Mouse (Mus musculus) embryonic facial prominence, embryonic 15.5 days (tissue): ENCODE data around the gene Erc2. TPM values are rescaled to one million over a fixed set of nuclear protein-coding genes. Genes with fewer than 3 reads are reported as not detected.

ENCODE experiments used
- ATAC-seq: fragments of 200-750 bp; cut with Nextera tagmentation; 2 replicates; pipeline ENCODE4 v1.8.0; 2017; ENCODE audit warnings: low read depth, moderate TSS enrichment; ENCODE audit not compliant: insufficient number of reproducible peaks, low FRiP score, low TSS enrichment
- H3K27ac ChIP-seq: fragments of 300-500 bp; sonication (generic); replicated peaks from 2 replicates; pipeline ENCODE4 v1.5.1; 2015; ENCODE audit warnings: mild to moderate bottlenecking, inconsistent platforms
- H3K27me3 ChIP-seq: fragments of 300-500 bp; sonication (generic); 2 replicates; pipeline ENCODE4 v1.6.1; 2015; ENCODE audit warnings: inconsistent platforms
- H3K36me3 ChIP-seq: fragments of 300-500 bp; sonication (generic); 2 replicates; pipeline ENCODE4 v1.6.1; 2015; ENCODE audit warnings: mild to moderate bottlenecking, inconsistent platforms
- H3K4me1 ChIP-seq: fragments of 300-500 bp; sonication (generic); 2 replicates; pipeline ENCODE4 v1.6.1; 2015; ENCODE audit warnings: inconsistent platforms
- H3K4me2 ChIP-seq: fragments of 300-500 bp; sonication (generic); replicated peaks from 2 replicates; pipeline ENCODE4 v1.6.1; 2015; ENCODE audit warnings: mild to moderate bottlenecking, inconsistent platforms
- H3K4me3 ChIP-seq: fragments of 300-500 bp; sonication (generic); replicated peaks from 2 replicates; pipeline ENCODE4 v1.5.1; 2015; ENCODE audit warnings: mild to moderate bottlenecking, inconsistent platforms
- H3K9ac ChIP-seq: fragments of 300-500 bp; sonication (generic); 2 replicates; pipeline ENCODE4 v1.6.1; 2015; ENCODE audit warnings: inconsistent platforms
- H3K9me3 ChIP-seq: fragments of 300-500 bp; sonication (generic); replicated peaks from 2 replicates; pipeline ENCODE4 v1.6.1; 2016; ENCODE audit warnings: inconsistent platforms
- WGBS: fragments of 180-500 bp; shearing (Covaris S2); methylation state at CpG from one replicate; pipeline ENCODE4 v1.1.7; 2015; 5-methylcytosine and 5-hydroxymethylcytosine counted together
- polyA plus RNA-seq: library from polyadenylated mRNA; unstranded; fragments of >200 nt; fragmentation: Nextera tagmentation; extraction: Ambion mirVana; gene quantifications from 2 replicates; pipeline ENCODE4 v1.2.1, GENCODE M21; 2015

Gene Erc2
- polyA plus RNA-seq, 1 experiment from 2014 or later: 7.1 TPM

DNA sequence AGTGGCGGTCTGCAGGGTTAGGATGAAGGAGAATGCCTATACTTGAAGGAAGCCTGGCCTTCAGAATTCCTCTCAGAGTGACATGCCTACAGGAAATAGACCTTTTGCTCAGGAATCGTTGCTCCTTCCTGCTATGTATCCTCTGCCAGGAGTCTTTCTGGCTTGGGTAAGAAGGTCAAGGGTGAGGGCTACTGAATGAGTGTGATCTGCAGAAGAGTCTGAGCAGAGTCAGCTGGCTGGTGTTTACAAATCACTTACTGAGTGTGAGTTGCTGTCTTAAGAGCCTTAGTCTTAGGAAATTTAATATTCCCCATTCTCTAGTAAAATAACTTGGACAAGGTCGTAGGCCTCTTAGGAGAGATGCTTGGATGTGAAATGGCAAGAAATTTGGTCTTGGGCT, 450.3 kb downstream of the Erc2 start:
- H3K4me3 ChIP-seq: no peak overlapping the region
- no peak overlapping the region for H3K4me2 ChIP-seq
- 85% methylated on average over 3 of the region's 3 CpGs for whole genome bisulfite sequencing
- H3K27me3 ChIP-seq: no peaks in the 10 kb centered on the region
- H3K9ac ChIP-seq: no peak overlapping the region
- no peaks in the 10 kb centered on the region for H3K9me3 ChIP-seq
- no peaks in the 10 kb centered on the region for H3K36me3 ChIP-seq
- no peak overlapping the region for H3K27ac ChIP-seq
- H3K4me1 ChIP-seq: no peaks in the 10 kb centered on the region
- ATAC-seq: no peak

DNA sequence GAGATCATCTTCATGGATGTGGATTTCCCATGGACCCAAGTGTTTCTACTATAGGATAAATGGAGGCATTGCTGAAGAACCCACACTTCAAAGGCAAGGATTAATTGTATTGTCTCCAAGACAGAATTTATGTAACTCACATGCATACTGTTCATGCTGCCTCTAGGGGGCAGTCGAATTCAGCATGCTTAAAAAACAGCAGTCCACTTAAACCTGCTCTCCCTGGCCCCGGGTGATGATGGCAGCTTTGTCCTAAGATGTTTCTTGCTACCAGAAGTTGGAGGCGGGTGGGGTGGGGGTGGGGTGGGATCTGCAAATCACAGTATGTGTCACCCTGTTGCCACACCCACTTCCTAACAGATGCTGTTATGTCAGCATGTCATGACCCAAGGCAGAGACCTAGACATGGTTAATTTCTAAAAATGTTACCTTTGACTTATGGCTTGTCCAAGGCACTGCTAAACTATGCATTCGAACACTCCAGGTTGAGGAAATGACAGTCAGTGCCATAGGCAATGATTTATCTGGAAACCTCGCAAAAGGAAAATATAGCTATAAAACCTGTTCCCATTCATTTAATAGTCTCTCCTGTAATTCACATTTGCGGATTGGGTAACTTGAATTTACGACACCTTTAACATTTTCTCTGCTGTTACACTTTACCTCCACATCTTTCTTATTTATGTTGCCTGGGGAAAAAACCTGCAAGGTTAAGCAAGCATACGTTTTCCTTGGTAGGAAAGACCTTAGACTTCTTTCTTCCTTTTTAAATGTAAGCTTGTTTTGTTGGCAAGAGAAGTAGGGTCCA, 467.6 kb downstream of the Erc2 start:
- Histone ChIP-seq H3K4me2 (no peak overlapping the region), H3K4me3 (no peak overlapping the region), H3K9ac (no peak overlapping the region), H3K36me3 (no peaks in the 10 kb centered on the region), H3K4me1 (no peaks in the 10 kb centered on the region), H3K27ac (no peak overlapping the region), H3K27me3 (no peaks in the 10 kb centered on the region), H3K9me3 (no peaks in the 10 kb centered on the region)
- no peak for ATAC-seq
- WGBS: 48% methylated on average over 8 of the region's 8 CpGs

DNA sequence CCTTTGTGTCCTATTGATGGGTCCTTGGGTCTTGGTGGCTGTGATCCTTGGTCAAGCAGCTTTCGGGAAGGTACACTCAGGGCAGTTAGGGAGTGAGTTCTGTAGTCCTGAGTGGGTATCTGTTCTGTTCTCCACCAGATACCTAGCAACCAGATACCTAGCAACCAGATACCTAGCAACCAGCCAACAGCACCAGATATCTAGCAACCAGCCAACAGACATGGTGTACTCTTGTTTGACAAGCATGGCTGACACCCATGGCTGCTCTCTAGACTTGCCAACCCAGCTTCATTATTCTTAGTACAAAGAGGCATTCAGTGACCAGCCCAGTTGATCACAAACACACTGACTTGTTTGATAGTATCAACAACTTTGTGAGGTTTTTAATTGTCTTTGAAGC, 469.1 kb downstream of the Erc2 start:
- H3K27ac ChIP-seq: no peak overlapping the region
- no peaks in the 10 kb centered on the region for H3K27me3 ChIP-seq
- H3K4me1 ChIP-seq: no peaks in the 10 kb centered on the region
- no peaks in the 10 kb centered on the region for H3K9me3 ChIP-seq
- H3K36me3 ChIP-seq: no peaks in the 10 kb centered on the region
- no peak overlapping the region for H3K4me3 ChIP-seq
- no peak overlapping the region for H3K9ac ChIP-seq
- no peak overlapping the region for H3K4me2 ChIP-seq
- whole genome bisulfite sequencing: 95% methylated on average over 1 of the region's 1 CpGs
- ATAC-seq: no peak

DNA sequence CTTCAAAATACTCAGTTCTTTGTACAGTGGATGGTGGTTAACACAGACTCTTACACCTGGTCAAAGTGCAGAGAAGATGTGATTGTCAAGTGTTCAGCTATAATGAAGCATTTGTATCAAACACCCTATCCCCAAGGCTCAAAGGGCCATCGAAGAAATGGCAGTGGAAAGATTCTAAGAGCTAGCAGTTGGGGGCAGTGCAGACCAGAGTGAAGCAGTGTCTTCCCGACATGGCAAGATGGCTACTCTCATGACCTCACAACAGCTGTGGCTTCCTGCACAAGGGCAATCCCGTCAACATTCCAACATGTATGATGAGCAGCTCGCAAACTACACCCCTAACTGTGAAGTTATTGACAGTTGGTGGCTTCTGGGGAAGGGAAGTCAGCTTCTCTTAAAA, 471.0 kb downstream of the Erc2 start:
- no peak for ATAC-seq
- Histone ChIP-seq H3K27ac (no peak overlapping the region), H3K4me1 (no peaks in the 10 kb centered on the region), H3K27me3 (no peaks in the 10 kb centered on the region), H3K9ac (no peak overlapping the region), H3K4me2 (no peak overlapping the region), H3K4me3 (no peak overlapping the region), H3K9me3 (no peaks in the 10 kb centered on the region), H3K36me3 (no peaks in the 10 kb centered on the region)
- WGBS: 67% methylated on average over 4 of the region's 4 CpGs

DNA sequence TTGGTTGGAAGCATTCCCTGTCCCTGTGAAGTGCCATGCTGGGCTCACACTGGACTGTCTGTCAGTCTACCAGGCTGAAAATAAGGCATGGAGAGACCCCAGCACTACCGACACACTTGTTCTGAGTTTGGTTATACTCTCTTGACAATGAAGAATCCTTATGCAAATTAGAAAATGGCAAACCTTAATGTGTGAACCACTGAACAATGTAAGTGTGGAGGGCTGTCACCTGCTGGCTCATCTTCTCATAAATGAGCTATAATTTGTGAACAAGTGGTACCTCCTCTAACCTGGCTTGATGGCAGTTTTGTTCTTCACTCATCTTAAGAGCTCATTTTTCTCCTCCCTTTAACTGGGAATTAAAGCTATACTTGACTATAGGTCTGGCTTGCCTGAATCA, 471.7 kb downstream of the Erc2 start:
- no peak for ATAC-seq
- H3K9me3 ChIP-seq: no peaks in the 10 kb centered on the region
- no peak overlapping the region for H3K27ac ChIP-seq
- no peak overlapping the region for H3K4me3 ChIP-seq
- no peaks in the 10 kb centered on the region for H3K27me3 ChIP-seq
- H3K4me1 ChIP-seq: no peaks in the 10 kb centered on the region
- H3K9ac ChIP-seq: no peak overlapping the region
- 93% methylated on average over 1 of the region's 1 CpGs for WGBS
- H3K4me2 ChIP-seq: no peak overlapping the region
- H3K36me3 ChIP-seq: no peaks in the 10 kb centered on the region

DNA sequence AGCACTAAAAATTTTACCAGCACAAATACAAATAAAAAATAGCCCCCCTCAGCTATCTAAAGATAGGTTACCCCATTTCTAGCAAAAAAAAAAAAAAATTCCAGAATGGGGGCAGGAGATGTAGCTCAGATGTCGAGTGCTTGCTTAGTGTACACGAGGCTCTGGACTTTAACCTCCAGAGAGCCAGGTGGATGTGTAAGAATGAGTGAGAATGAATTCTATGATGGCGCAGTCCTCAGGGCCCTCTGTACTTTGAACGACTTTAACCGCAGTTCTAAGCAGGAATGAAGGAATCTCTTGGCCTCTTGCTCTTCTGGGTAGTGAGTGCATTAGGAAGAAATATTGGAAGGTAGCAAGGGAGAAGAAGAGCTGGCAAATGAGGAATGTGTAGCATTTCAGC, 476.9 kb downstream of the Erc2 start:
- no peak for ATAC-seq

DNA sequence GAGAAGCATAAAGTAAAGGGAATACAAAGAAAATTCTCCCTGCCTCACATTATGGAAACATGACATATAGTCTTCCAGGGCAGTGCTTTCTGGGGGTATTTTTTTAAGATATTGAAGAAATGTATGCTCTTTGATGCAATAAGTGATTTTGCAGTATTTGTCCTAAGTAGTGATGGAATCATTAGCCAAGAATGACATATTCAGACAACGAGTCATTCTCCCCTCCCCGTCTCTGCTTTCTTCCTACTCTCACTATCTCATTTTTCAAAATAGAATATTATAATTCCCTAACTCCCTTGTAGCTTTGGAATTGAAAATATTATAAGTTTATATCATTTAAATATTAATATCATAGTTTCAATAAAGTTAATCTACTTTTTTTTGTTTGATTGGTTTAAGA, 490.9 kb downstream of the Erc2 start:
- no peaks in the 10 kb centered on the region for H3K4me1 ChIP-seq
- 79% methylated on average over 2 of the region's 2 CpGs for WGBS
- no peaks in the 10 kb centered on the region for H3K36me3 ChIP-seq
- H3K9ac ChIP-seq: no peak overlapping the region
- H3K9me3 ChIP-seq: no peaks in the 10 kb centered on the region
- no peaks in the 10 kb centered on the region for H3K27me3 ChIP-seq
- no peak overlapping the region for H3K4me2 ChIP-seq
- H3K4me3 ChIP-seq: no peak overlapping the region
- H3K27ac ChIP-seq: no peak overlapping the region
- no peak for ATAC-seq

More for the DNA sequence above, 476.9 kb downstream of the Erc2 start:
- no peaks in the 10 kb centered on the region for H3K36me3 ChIP-seq
- no peak overlapping the region for H3K4me3 ChIP-seq
- H3K9ac ChIP-seq: no peak overlapping the region
- no peak overlapping the region for H3K27ac ChIP-seq
- whole genome bisulfite sequencing: 83% methylated on average over 5 of the region's 5 CpGs
- H3K27me3 ChIP-seq: no peaks in the 10 kb centered on the region
- H3K4me1 ChIP-seq: no peaks in the 10 kb centered on the region
- H3K4me2 ChIP-seq: no peak overlapping the region
- H3K9me3 ChIP-seq: no peaks in the 10 kb centered on the region

DNA sequence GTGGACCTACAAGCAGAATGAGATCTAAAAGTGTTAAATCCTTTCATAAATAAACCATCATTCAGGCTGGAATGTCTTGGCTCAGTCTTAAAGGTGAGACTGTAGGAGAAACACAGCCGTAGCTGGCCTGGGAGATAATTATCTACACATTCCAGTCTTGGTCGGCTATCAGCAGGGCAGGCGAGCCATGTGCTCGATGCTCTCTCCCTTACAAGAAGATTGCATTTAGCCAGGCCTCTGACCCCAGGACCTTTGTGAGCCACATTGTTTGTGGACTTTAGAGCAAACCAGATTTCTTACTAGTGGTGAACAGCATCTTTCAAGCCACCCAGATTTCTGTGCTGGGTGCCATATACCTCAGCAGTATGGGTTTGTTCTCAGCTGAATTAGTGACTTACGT, 498.6 kb downstream of the Erc2 start:
- Histone ChIP-seq H3K4me2 (no peak overlapping the region), H3K27ac (no peak overlapping the region), H3K4me3 (no peak overlapping the region), H3K36me3 (no peaks in the 10 kb centered on the region), H3K27me3 (no peaks in the 10 kb centered on the region), H3K9ac (no peak overlapping the region), H3K4me1 (no peaks in the 10 kb centered on the region), H3K9me3 (no peaks in the 10 kb centered on the region)
- ATAC-seq: no peak
- 34% methylated on average over 5 of the region's 5 CpGs for WGBS

DNA sequence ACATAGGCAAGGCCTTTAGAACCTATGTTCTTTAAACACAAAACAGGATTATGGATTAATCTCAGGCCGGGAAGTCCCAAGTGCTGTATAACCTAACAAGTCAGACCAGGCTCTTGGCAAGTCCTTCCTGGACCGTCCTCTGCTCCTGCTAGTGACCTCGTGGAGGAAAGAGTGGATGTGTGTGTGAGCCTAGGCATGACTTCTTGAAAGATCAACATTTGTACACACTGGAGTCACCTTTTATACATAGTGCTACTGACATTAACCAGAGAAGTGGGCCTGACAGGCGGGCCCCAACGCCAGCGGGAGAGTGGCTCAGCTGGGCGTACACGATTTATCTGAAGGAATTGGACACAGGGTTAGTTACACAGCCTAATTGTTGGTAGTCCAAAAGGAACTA, 504.6 kb downstream of the Erc2 start:
- H3K9ac ChIP-seq: no peak overlapping the region
- 84% methylated on average over 8 of the region's 8 CpGs for WGBS
- H3K27ac ChIP-seq: no peak overlapping the region
- no peaks in the 10 kb centered on the region for H3K9me3 ChIP-seq
- no peaks in the 10 kb centered on the region for H3K36me3 ChIP-seq
- H3K4me2 ChIP-seq: no peak overlapping the region
- ATAC-seq: no peak
- no peaks in the 10 kb centered on the region for H3K4me1 ChIP-seq
- H3K4me3 ChIP-seq: no peak overlapping the region
- H3K27me3 ChIP-seq: no peaks in the 10 kb centered on the region

DNA sequence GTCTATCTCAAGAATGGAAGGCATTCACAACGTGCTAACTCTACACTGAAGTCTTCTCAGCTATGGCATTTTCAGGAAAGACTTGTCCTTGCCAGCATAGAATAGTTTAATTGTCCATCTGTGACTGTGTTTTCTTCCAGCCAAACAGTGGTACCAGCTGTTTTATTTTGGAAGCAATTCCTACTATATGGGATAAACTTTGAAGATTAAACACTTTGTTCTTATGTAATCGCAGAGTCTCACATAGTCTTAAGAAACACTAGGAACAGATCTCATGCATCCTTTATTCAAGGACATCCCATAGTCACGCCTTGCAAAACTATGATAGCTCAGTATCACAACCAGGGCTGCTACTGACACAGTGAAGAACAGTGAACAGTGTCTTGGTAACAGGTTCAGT, 506.8 kb downstream of the Erc2 start:
- no peak overlapping the region for H3K4me3 ChIP-seq
- WGBS: 79% methylated on average over 3 of the region's 3 CpGs

DNA sequence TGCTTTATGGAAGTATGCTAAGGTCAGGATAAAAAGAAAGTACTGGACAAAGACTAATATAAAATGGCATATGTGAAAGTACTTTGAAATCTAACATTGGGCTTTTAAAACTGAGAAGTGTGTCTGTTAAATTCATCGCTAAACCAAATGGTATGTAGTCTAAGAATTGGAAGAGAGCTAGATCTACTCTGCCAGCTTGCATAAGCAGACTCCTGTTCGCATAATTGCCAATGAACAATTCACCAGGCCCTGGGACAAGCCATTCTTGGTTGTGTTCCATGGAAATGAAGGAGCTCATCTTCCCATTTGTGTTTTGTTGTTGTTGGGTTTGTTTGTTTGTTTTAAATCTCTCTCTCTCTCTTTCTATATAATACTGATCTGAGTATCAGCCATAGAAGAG, 521.8 kb downstream of the Erc2 start:
- no peak overlapping the region for H3K4me2 ChIP-seq
- no peaks in the 10 kb centered on the region for H3K36me3 ChIP-seq
- ATAC-seq: no peak
- H3K27me3 ChIP-seq: no peaks in the 10 kb centered on the region
- no peak overlapping the region for H3K4me3 ChIP-seq
- H3K27ac ChIP-seq: no peak overlapping the region
- no peaks in the 10 kb centered on the region for H3K4me1 ChIP-seq
- H3K9ac ChIP-seq: no peak overlapping the region
- WGBS: 95% methylated on average over 2 of the region's 2 CpGs
- H3K9me3 ChIP-seq: no peaks in the 10 kb centered on the region

More for the DNA sequence above, 506.8 kb downstream of the Erc2 start:
- Histone ChIP-seq H3K9me3 (no peaks in the 10 kb centered on the region), H3K4me2 (no peak overlapping the region), H3K27me3 (no peaks in the 10 kb centered on the region), H3K36me3 (no peaks in the 10 kb centered on the region), H3K4me1 (no peaks in the 10 kb centered on the region), H3K27ac (no peak overlapping the region), H3K9ac (no peak overlapping the region)
- ATAC-seq: no peak

DNA sequence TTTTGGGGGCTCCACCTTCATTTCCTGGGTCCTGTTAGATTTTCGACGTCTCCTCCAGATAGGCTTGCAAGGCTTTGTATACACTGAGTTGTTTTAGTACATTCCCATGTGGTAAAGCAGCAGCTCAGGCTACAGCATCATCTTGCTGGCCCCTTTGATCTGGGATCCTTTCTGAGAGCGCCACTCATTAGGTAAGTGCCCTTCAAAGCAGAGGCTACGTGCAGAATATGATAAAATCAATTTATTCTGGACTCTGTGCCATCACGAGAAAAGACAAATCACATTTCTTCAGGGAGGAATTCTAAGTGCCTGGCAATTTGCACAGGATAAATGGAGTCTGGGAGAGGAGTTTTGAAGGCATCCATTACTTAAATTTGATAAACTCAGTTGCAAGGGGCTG, 525.0 kb downstream of the Erc2 start:
- Histone ChIP-seq H3K9me3 (no peaks in the 10 kb centered on the region), H3K4me1 (no peaks in the 10 kb centered on the region), H3K4me3 (no peak overlapping the region), H3K4me2 (no peak overlapping the region), H3K27ac (no peak overlapping the region), H3K9ac (no peak overlapping the region), H3K27me3 (no peaks in the 10 kb centered on the region), H3K36me3 (no peaks in the 10 kb centered on the region)
- ATAC-seq: no peak
- 37% methylated on average over 5 of the region's 5 CpGs for WGBS
